Mouse (Mus musculus) adrenal gland, adult 18-20 months (tissue): Measurements from ENCODE around the gene Fam193a. TPM values are rescaled to one million over a fixed set of nuclear protein-coding genes. Genes with fewer than 3 reads are reported as not detected.

ENCODE experiments used
- DNase-seq, 2 experiments: peaks; one replicate each; pipeline ENCODE4 v3.0.0; 2021 to 2022; ENCODE audit warnings: low spot score in 2 of 2
- total RNA-seq, 2 experiments: library from RNA; stranded (reverse); gene quantifications; 1 replicate in 1 of 2; 2 replicates in 1 of 2; pipeline ENCODE4 v1.2.3; 2021

Gene Fam193a
- total RNA-seq, 2 experiments from 2014 or later, result 28.9 to 29.5 TPM

DNA sequence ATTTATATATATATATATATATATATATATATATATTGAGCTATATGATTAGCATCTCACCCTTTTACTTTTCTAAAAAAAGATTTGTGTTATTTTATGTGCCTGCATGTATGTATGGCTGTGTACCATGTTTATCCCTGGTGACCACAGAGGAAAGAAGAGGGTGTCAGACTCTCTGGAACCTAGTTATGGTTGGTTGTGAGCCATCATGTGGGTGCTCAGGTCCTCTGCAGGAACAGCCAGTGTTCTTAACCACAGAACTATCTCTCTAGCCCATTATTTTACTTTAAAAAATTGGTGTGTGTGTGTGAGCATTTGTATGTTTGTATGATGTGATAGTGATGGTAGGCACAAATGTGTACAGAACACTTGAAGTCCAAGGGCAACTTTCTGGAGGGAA is 9.1 kb downstream of the Fam193a start:
- DNase-seq, result no peak

DNA sequence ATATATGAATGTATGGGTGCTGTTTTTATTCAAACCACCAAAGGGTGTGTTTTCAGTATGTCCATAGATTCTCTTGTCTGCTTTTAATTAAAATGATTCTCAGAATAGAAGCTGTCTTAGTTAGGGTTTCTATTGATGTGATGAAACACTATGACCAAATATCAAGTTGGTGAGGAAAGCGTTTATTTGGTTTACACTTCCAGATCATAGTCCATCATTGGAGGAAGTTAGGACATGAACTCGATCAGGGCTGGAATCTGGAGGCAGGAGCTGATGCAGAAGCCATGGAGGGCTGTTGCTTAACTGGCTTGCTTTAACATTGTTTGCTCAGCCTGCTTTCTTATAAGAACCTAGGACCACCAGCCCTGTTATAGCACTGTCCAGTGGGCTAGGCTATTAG is 12.0 kb downstream of the Fam193a start:
- DNase-seq, result no peak

DNA sequence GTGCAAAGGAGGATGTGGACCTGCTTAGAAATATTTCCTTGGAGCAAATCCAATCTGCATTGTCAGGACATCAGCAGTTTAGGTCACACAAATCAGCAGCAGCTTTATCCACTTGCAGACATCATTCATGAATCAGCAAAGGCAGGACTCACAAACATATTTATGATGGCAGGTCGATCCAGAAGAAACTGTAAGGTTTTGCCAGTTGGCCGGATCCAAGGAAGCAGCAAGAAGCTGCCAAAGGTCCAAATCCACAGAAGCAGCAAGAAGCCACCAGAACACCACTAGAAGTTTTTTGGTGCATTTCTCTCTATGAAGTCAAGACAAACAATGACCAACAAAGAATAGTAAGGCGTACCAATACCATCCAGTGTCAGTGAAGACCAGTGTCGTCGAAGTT is 15.9 kb downstream of the Fam193a start:
- no peak for DNase-seq

DNA sequence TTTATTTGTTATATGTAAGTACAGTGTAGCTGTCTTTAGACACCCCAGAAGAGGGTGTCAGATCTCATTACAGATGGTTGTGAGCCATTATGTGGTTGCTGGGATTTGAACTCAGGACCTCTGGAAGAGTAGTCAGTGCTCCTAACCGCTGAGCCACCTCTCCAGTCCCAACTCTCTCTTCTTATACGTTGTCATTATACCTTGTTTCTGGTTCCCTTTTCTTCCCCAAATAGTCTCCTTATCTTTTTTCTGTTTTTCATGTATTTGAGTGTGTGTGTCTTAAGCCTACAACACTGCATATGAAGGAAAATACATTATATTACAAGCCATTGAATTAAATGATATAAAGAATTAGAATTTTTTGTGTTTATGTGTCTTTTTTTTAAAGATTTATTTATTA is 17.0 kb downstream of the Fam193a start:
- DNase-seq, result no peak

DNA sequence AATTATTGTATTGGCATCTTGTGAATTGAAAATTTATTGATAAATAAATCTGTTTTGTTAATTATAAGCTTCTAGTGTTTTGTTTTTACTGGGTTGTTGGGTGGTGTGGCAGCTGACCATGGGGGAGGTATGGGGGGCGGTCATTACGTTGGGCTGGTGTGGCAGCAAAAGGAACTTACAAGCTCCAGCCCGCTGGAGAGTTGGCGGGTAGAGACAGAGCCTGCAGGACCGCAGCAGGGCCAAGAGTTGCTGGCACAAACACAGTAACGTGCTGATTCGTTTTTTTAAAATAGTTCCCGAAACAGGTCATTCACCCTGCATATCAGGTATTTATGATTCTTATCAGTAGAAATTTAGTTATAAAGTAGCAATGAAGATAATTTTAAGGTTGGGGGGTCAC is 23.5 kb downstream of the Fam193a start:
- DNase-seq, result no peak

DNA sequence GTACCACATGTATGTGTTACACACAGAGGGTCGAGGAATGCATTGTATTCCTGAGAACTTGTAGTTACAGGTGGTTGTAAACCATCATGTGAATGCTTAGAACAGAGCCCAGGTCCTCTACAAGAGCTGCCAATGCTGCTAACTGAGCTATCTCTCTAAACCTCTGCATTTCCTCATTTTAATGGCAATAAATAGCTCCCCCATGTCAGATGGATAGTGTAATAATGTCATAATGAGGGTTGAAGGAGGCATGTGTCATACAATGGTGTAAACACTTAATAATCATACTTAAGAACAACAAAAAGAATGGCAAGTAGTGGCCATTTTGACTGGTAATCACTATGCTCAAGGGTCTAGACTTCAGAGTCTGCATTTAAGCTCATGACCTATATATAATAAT is 25.6 kb downstream of the Fam193a start:
- DNase-seq, result no peak

DNA sequence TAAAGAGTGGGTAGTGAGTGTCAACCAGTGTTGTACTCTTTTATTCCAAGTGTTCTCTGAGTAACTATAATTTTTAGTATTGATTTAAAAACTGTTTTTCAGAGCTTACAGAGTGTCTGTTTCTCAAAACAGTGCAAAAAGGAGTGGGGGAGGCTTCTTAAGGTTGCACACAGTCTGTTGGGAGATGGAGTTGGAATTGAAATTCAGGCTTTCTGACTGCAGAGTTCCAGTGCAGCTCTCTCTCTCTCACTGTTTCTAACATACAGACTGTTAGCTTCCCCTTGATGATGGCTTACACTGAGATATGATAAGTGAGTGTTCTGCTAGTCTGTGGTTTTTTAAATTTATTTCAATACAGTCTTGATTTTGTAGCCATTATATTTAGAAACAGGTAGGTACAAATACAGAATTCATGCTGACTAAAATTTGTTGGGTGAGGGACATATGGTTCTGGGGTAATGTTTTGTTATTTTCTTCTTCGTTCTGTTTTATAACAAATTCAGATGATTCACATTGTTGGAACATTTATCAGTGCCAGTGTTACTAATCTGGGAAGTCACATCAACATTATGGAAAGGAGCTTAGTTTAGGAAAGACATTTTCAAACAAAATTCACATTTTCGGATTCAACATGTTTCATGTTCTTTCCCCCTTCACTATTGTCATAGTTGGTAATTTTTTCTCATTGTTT is 26.3 kb downstream of the Fam193a start:
- DNase-seq, result no peak

DNA sequence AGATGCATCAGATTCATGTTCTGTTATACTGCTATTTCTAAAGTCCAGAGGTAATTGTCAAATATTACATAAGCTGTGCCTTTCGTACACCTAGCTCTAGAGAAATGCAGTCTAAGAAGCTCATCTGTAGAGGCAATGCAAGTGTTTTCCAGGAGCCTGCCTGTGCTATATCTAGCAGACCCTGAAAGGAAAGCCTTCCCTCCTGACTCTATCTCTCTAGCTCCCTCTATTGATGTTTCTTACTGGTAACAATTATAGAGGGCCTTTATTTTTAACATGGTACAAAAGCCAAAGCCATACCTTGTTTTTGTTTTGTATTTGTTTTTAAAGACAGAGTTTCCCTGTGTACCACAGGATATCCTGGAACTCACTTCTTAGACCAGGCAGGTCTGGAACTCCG is 28.1 kb downstream of the Fam193a start:
- no peak for DNase-seq

DNA sequence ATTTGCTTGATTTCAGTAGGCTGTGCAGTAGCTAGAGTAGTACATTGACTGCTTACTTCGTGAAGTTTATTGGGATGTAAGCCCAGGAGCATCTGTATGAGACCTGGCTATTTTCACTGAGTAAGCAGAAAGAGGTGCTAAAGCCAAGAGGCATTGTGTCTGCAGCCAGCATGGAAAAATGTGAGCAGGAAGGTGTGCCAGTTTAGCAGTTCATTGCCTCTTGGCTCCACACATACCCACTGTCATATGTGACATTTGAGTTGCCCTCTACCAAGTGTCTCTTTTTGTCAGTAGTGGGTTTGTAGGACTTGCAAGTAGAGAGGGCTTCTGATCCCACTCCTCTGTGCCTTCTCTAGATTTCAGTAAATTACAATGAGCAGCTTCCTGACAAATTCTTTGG is 28.6 kb downstream of the Fam193a start:
- no peak for DNase-seq

DNA sequence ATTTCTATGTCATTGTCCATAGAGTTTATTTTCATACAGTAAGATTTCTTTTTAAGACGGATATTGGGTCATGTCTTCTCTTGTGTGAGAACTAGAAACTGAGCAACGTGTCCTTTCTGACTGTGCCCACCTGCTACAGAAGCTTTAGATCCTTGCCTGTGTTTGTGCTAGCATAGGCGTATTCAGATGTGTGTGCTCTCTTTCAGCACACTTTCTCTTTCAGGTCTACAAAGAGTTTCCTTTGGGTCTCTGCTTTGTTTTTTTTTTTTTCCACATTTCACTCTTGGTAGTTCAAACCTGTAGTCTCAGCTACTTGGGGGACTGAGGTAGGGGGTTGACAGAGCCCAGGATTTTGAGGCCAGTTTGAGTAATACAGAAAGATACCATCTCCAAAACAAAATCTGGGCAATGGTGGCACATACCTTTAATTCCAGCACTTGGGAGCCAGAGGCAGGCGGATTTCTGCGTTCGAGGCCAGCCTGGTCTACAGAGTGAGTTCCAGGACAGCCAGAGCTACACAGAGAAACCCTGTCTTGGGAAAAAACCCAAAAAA is 37.7 kb downstream of the Fam193a start:
- DNase-seq, result no peak

DNA sequence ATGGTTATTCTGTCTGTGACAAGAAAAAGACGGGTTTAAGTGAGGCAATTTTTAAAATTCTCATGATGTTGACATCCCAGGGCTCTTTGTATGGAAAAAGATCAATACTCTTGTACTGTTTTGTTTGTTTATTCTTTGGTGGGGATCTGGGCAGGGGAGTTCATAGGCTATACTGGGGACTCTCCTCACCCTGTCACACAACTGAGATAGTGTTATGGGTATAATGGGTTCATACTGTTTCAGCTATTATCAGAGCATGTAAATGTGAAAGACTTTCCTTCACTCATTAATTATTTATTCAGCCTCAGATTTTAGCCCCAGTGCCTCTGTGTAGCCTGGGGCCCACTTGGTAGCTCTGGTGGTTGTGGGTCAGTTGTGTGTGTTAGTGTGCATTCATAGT is 39.3 kb downstream of the Fam193a start:
- no peak for DNase-seq

DNA sequence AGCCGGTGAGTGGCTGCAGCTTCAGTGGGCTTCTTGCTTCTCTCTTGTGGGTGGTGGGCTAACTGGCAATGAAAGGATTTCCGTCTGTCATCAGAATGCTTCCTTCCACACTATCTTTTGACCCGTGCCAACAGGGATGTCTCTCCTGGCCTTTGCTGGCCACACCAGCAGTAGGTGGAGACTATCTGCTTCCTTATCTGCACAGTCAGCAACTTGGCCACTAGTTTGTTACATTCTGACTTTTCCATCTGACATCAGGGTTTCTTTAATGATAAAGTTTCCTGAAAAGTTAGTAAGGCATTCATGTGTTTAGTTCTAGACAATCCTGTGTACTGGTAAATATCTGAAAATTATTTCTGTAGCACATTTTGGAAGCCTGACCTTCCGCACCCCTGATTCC is 41.1 kb downstream of the Fam193a start:
- DNase-seq, result no peak

DNA sequence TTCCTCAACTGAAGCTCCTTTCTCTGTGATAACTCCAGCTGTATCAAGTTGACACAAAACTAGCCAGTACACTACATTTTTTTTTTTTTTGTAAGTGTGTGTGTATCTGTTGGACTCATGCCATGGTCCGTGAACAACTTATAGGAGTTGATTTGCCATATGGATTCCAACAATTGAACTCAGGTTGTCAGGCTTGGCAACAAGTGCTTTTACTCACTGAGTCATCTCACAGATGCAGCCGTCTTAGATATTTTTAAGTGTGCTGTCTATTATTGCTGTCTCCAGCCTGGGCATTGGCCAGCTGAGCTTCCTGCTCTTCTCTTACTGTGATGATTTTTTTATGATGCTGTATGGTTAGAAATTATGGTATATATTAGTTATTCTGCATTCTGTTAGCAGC is 44.2 kb downstream of the Fam193a start:
- no peak for DNase-seq

DNA sequence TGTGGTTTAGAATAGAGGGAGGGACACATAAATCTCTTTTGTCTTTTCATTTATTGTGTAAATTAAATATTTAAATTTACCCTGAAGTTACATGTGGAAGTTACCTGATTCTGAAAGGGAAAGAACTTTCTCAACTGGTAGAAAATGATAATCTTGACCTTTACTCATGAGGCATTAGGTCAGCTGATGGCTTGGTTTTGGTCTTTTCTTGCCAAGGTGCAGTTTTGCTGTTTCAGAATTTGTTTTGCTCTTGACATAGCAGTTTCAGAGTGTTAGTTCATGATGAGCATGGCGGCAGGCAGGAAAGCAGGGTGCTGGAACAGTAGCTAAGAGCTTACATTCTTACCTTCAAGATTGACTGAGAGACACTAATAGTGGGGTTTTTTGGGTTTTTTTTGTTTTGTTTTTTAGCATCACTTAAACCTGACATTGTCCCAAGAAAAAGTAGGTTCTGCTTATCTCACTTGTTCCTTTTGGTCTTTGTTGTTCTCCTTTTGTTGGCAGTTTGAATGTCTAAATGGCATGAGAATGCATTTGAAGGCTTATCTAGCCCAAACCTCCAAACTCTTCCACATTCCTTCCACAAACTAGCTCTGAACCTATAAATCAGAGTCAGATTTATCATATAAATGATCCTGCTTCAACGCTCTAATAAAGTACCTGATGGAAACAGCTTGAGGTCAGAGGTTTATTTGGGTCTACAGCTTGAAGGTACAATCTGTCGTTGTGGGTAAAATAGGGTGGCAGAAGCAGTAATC is 47.7 kb downstream of the Fam193a start:
- DNase-seq, result no peak

DNA sequence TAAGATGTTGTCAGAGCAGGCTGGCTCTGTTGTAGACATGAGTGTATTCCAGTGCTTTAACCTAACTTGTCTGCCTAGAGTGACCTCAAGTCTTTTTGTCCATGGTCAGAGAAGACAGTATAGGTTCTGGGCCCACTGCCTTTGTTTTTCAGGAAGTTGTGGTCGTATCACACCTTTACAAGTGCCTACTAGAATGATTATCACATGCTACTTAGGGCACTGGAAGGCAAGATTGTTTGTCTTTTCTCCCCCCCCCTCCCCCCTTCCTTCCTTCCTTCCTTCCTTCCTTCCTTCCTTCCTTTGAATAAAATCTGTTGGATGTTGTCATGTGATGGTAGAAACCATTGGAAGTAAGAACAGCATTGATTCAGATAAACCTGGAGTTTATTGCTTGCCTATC is 49.5 kb downstream of the Fam193a start:
- DNase-seq, result no peak

DNA sequence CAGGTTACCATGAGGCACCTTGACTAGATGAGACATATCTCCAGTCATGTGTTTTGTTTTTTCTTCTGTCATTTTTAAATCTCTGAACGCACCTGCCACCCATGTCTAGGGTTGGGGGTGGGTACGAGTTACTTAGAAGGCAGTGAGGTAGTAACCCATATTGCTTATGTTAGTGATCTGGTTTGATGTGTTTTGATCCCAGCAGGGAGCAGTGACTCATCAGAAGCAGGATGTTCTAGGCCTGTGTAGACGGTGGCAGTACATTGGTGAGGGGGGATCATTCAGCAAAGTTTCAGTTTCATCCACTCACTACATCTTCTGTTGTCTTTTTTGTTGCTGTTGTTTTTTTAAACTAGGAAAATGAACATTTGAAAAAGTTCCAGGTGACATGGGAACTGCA is 61.0 kb downstream of the Fam193a start:
- DNase-seq, result no peak

DNA sequence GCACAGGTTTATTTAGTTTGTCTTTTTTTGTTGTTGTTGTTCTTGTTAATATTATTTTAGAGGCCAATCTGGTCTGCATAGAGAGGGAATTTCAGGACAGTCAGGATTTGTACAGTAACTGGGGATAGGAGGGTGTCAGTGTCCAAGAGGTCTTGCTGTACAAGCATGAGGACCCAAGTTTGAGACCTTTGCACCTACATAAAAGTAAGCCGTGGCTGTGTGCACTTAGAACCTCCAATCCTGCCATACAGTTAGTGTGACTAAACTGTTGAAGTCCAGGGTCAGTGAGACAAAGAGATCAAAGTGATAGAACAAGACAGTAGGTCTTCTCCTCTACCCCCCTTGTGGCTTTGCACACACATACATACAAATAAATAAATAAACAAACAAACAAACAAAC is 64.1 kb downstream of the Fam193a start:
- DNase-seq, result no peak

DNA sequence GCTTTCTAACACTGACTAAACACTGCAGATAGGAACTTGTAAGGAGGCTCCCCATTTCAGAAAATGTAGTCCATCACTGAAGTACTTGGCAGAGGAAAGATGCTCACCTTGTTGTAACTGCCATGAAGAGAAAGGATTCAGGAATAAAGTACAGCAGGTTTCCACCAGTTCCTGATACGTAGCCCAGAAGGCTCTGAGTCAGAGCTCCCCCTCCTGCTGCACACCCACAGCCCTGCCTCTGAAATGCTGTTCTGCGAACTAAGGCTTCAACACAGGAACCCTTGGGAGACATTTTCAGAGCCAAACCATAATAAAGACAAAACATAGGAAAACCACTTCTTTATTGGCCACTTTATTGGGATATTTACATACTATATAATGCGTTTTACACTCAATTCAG is 64.5 kb downstream of the Fam193a start:
- no peak for DNase-seq

DNA sequence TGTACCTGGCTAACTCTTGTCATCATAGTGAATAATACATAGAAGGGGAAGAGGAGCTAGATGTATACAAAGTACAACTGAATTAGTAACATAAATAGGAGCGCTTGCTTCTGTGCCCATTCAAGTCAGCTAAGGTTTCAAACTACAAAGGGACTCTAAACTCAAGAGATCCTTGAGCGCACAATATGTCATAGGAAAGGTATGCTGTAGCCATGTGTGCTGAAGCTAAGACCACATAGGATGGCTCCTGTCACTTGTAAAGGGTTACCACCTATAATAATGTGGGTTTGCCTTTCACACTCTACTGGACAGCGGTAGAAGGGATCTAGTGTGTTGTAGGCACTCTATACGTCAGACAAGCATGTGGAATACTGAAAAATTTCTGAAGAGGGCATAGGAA is 68.3 kb downstream of the Fam193a start:
- DNase-seq, result no peak

DNA sequence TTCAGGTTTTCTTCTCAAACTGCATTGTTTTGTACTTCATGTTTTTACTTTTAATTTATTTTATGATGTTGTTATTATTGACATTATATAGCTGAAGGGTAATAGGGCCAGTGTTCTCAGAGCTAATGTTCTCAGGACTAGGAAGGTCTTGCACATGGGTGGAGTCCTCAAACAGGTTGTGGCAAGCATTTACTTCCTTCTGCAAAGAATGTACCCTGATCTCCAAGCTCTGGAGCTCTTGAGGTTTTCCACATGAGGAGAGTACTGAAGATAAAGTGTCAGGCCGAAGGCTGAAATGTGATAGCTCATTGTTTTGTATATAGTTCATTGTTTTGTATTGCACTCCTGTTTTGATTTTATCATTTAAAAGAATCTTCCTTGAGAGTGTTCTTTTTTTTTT is 68.9 kb downstream of the Fam193a start:
- no peak for DNase-seq

DNA sequence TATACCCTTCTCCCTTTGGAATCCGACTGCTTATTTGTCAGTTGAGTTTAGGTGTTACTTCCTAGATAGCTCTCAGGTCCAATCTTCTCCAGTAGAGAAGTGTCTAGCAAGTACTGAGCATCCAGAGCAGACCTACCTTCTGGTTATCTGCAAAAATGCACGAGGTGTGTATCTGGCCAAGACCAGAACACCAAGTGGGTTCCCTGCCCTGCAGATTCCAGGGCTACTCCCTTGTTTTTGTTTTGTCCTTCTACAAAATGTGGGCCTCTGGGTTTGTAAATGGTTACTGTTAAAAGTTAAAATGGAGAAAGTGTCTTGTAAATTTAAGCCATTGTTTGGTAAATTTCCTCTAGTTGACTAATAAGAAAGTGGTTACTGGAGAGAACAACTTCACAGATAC is 70.0 kb downstream of the Fam193a start:
- no peak for DNase-seq

DNA sequence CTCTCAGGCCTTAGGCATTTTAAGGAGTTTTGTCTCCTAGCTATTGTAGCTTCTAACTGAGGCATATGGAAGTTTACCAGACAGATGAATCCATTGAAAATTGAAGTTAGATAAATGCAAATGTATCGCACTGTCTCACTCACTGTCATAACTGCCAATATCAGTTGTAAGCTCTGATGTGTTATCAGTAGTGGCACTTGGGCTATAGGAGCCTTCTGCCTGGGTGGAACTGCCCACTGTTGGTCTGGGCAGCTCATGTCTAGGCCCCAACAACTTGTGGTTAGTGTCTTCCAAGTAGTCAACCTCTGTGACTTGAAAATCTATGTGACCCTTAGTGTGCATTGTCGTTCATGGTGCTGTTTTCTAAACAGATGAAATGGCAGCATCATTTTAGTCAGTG is 72.1 kb downstream of the Fam193a start:
- no peak for DNase-seq

DNA sequence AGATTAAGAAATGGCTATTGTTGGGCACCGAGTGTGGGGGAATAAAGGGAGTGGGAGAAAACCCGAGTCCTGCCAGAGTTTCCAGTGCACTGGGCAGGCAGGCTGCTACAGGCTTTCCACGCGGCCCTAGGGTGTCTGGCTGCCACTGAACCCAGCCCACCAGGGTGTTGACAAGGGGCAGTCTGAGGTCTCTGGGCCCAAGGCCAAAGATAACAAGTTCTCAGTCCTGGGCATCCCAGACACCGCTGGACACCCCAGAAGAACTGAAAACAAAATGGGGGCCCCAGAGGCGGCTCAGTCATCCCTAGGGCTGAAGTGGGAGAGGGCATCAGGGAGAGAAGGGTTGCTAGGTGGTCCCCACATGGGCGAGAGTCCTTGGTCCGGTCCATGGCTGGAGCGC is 76.5 kb downstream of the Fam193a start:
- no peak for DNase-seq
